Mouse (Mus musculus) small intestine, adult 2 months (tissue): ENCODE results near the gene Sphk1. TPM values are rescaled to one million over a fixed set of nuclear protein-coding genes. Genes with fewer than 3 reads are reported as not detected.

Experiments
- H3K27ac ChIP-seq: fragments of 200-500 bp; 2 replicates; pipeline ENCODE4 v1.5.1; 2012; ENCODE audit warnings: low read depth, low read length, control low read depth, inconsistent platforms; ENCODE audit not compliant: insufficient read depth
- H3K27me3 ChIP-seq: fragments of 200-500 bp; 2 replicates; pipeline ENCODE4 v1.6.1; 2012; ENCODE audit warnings: mild to moderate bottlenecking, moderate library complexity, low read length, inconsistent platforms; ENCODE audit not compliant: control insufficient read depth, insufficient read depth
- H3K36me3 ChIP-seq: fragments of 200-500 bp; 2 replicates; pipeline ENCODE4 v1.6.1; 2012; ENCODE audit warnings: mild to moderate bottlenecking, low read length, control low read depth, inconsistent platforms; ENCODE audit not compliant: control insufficient read depth, insufficient read depth
- H3K4me1 ChIP-seq: fragments of 200-500 bp; 2 replicates; pipeline ENCODE4 v1.6.1; 2012; ENCODE audit warnings: low read length, inconsistent platforms, mixed read lengths; ENCODE audit not compliant: control insufficient read depth, insufficient read depth, insufficient read length
- H3K4me3 ChIP-seq: fragments of 200-500 bp; 2 replicates; pipeline ENCODE4 v1.5.1; 2012; ENCODE audit warnings: low read depth, mild to moderate bottlenecking, control low read depth, inconsistent platforms, low read length, moderate library complexity
- CTCF ChIP-seq: fragments of 200-500 bp; IDR thresholded peaks from 2 replicates; pipeline ENCODE4 v1.5.1; 2012; ENCODE audit warnings: low read depth, mild to moderate bottlenecking, control low read depth, inconsistent platforms, low read length, moderate library complexity, mixed read lengths; ENCODE audit not compliant: insufficient replicate concordance, insufficient read length; ENCODE audit errors: extremely low read depth
- POLR2A ChIP-seq: fragments of 200-500 bp; IDR thresholded peaks from 2 replicates; pipeline ENCODE4 v1.6.1; 2012; ENCODE audit warnings: low read depth, mild to moderate bottlenecking, control low read depth, inconsistent platforms, low read length, moderate library complexity
- WGBS: fragments of 180-500 bp; shearing (Covaris S2); methylation state at CpG from one replicate; pipeline ENCODE4 v1.1.7; 2018; 5-methylcytosine and 5-hydroxymethylcytosine counted together
- polyA plus RNA-seq: library from polyadenylated mRNA; depleted of rRNA; stranded (reverse); fragments of >200 nt; gene quantifications from 2 replicates; pipeline ENCODE4 v1.2.3, GENCODE M21; 2012; rRNA removed

Gene Sphk1
- 19.5 and 47.9 TPM in 2 replicates for polyA plus RNA-seq

GRCm38 (mm10) chr11:116530187-116531147 is at the start of gene Sphk1:
Sphk1 (plus strand) TSS chr11:116530925.
- Histone ChIP-seq H3K27ac (peak within 1 kb of the TSS; percentile 77; the same call in 1 of the 2 replicates), H3K27me3 (0 out of 2 replicates have a peak, but pooled peaks cover 5% of the 10 kb centered on the region), H3K4me3 (peak within 1 kb of the TSS; percentile 82), H3K36me3 (no peaks in the 10 kb centered on the region), H3K4me1 (peaks cover 22% of the 10 kb centered on the region)
- WGBS, result 30% methylated on average over 11 of the region's 11 CpGs
- TF ChIP-seq CTCF, result no peak
- TF ChIP-seq POLR2A, result no peak

DNA sequence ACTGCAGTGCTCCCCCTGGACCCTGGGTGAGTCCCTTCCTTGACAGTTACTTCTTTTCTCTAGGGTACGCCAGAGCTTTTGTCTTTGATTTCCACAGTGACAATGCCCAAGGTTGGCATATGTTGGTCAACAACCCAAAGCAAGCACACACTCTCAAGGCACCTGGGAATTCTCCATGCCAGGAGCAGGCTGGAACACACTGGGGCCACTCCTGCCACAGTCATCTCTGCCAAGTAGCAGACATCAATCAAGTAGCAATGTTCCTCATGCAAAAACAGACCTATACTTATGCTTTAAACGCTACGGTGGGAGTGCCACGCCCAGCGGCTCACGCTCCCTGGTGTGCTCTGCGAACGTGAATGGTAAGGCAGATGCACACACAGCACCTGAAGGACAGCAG is 49.8 kb upstream of the Sphk1 start:
- Histone ChIP-seq H3K4me1 (no peaks in the 10 kb centered on the region), H3K4me3 (no peak overlapping the region), H3K27me3 (no peaks in the 10 kb centered on the region), H3K27ac (no peak overlapping the region), H3K36me3 (peaks cover 88% of the 10 kb centered on the region)
- 84% methylated on average over 8 of the region's 8 CpGs for WGBS
- TF ChIP-seq POLR2A (no peak), CTCF (no peak)

DNA sequence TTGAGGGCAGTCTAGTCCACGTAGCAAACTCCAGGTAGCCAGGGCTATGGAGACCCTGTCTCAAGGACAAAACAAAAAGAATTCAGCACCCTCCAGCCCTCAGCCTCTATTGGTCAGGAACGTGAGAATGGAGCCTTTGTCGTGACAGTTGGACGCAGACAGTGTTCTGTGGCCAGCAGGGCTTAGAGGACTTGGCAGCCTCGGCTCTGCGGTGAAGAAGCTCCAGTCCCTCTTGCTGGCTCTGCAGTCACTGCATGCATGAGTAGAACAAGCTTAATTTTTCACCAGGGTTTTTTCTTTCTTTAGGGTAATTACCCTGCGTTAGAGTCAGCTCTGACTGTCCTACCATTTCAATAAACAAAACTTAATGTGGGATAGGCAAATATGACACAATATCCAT is 48.9 kb upstream of the Sphk1 start:
- no peak overlapping the region for H3K27ac ChIP-seq
- H3K4me1 ChIP-seq, result no peaks in the 10 kb centered on the region
- 84% methylated on average over 7 of the region's 7 CpGs for WGBS
- H3K4me3 ChIP-seq, result no peak overlapping the region
- TF ChIP-seq CTCF, result no peak
- no peak for TF ChIP-seq POLR2A
- H3K36me3 ChIP-seq, result peaks cover 89% of the 10 kb centered on the region
- no peaks in the 10 kb centered on the region for H3K27me3 ChIP-seq

GRCm38 (mm10) chr11:116484261-116484660 is 46.5 kb upstream of the Sphk1 start:
- Histone ChIP-seq H3K4me1 (no peaks in the 10 kb centered on the region), H3K36me3 (peaks cover 79% of the 10 kb centered on the region), H3K27ac (no peak overlapping the region), H3K27me3 (no peaks in the 10 kb centered on the region), H3K4me3 (no peak overlapping the region)
- TF ChIP-seq POLR2A, result no peak
- WGBS, result 73% methylated on average over 8 of the region's 8 CpGs

DNA sequence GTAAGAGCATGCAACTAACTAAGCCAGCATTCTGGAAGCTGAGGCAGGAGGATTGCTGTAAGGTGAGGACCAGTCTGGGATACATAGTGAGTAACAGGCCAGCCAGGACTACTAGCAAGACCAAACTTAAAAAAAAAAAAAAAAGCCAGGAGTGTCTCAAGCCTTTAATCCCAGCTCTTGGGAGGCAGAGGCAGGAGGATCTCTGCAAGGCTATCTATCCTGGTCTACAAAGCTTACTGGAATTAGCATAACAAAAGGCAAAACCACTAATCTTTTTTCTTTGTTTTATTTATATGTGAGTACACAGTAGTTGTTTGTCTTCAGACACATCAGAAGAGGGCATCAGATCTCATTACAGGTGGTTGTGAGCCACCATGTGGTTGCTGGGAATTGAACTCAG is 42.5 kb upstream of the Sphk1 start:
- Histone ChIP-seq H3K36me3 (peaks cover 46% of the 10 kb centered on the region), H3K27me3 (no peaks in the 10 kb centered on the region), H3K27ac (no peak overlapping the region), H3K4me3 (no peak overlapping the region), H3K4me1 (peaks cover 12% of the 10 kb centered on the region; the same call in 1 of the 2 replicates)
- no peak for TF ChIP-seq CTCF

GRCm38 (mm10) chr11:116488693-116489375 is 41.9 kb upstream of the Sphk1 start:
- TF ChIP-seq POLR2A, result no peak
- peak; percentile 82; the same call in 1 of the 2 replicates for TF ChIP-seq CTCF
- Histone ChIP-seq H3K4me3 (peak overlapping the region; percentile 84), H3K27me3 (no peaks in the 10 kb centered on the region), H3K36me3 (peaks cover 41% of the 10 kb centered on the region), H3K27ac (peak overlapping the region; percentile 90), H3K4me1 (peaks cover 16% of the 10 kb centered on the region; the same call in 1 of the 2 replicates)
- WGBS, result 21% methylated on average over 14 of the region's 14 CpGs

GRCm38 (mm10) chr11:116489771-116490231 is 40.9 kb upstream of the Sphk1 start:
- Histone ChIP-seq H3K27ac (peak overlapping the region; percentile 90), H3K36me3 (peaks cover 31% of the 10 kb centered on the region), H3K4me3 (peak overlapping the region; percentile 84), H3K27me3 (no peaks in the 10 kb centered on the region), H3K4me1 (peaks cover 19% of the 10 kb centered on the region; the same call in 1 of the 2 replicates)
- TF ChIP-seq CTCF, result no peak
- WGBS, result 2% methylated on average over 39 of the region's 39 CpGs
